Mouse (Mus musculus) heart, postnatal 0 days (tissue): Measurements from ENCODE around the gene Ifna4.
"Not testable (repeated sequence)": the region's sequence is repeated elsewhere in the genome, so short reads cannot be mapped to it uniquely, and the experiment has no call there.

Experiments used
- CTCF ChIP-seq: IDR thresholded peaks from 2 replicates; pipeline ENCODE4 v1.5.1; 2016; ENCODE audit warnings: antibody characterized with exemption, control low read depth, low read depth
- EP300 ChIP-seq: IDR thresholded peaks from 2 replicates; pipeline ENCODE4 v1.6.1; 2016; ENCODE audit warnings: antibody characterized with exemption, low read depth

DNA sequence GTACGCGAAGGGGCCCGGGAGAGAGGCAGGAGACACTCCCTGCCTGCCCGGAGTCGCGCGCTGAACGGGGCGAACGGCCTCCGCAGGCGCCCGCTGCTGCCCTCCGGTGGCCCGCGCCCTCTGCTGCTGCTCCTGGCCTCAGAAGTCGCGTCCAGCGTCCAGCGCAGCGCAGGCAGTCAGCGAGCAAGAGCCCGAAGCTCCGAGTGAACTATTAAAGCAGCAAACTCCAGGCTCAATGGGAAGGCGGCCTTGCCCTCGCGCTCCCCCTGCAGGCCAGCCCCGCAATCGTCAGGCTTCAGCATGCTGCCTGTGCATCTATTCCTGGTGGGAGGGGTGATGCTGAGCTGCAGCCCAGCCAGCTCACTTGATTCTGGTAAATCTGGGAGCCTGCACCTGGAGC, 38.7 kb upstream of the Ifna4 start, which contains the start of gene Gm13287:
- not testable (repeated sequence) for TF ChIP-seq CTCF, EP300
